In genomic region chr3:134239321-134239970, GRCm38 (mm10) we compare ENCODE assay signal across 8 mouse cellular contexts. TPM values are rescaled to one million over a fixed set of nuclear protein-coding genes. Genes with fewer than 3 reads are reported as not detected.
DNase-seq lines count a peak whose midpoint lies in the region; ATAC-seq and TF ChIP-seq lines count a peak whose summit lies in the region.

No protein-coding gene starts in this region.

- peak; percentile 35; the same call in 1 of the 2 replicates for ATAC-seq in lung, postnatal 0 days

- H3K27me3 ChIP-seq in hindbrain, embryonic 10.5 days (ENCODE audit: insufficient read depth, poor library complexity, severe bottlenecking): no peaks in the 10 kb centered on the region
- no peaks in the 10 kb centered on the region; the same call in 1 of the 2 replicates for H3K27me3 ChIP-seq in lung, postnatal 0 days (replicated peaks; ENCODE audit: insufficient read depth, low read length)

- WGBS in hindbrain, embryonic 10.5 days: under 1% methylated on average over 48 of the region's 51 CpGs
- under 1% methylated on average over 38 of the region's 51 CpGs for WGBS in lung, postnatal 0 days

- no peaks in the 10 kb centered on the region for H3K9me3 ChIP-seq in hindbrain, embryonic 10.5 days
- H3K9me3 ChIP-seq in lung, postnatal 0 days (ENCODE audit: low read length): no peaks in the 10 kb centered on the region

- peak overlapping the region; percentile 81 for H3K4me3 ChIP-seq in hindbrain, embryonic 10.5 days
- H3K4me3 ChIP-seq in lung, postnatal 0 days (ENCODE audit: low read depth, low read length): peak overlapping the region; percentile 62

- H3K4me1 ChIP-seq in hindbrain, embryonic 10.5 days (replicated peaks): peaks cover 73% of the 10 kb centered on the region
- peaks cover 4% of the 10 kb centered on the region; the same call in 1 of the 2 replicates for H3K4me1 ChIP-seq in lung, postnatal 0 days (ENCODE audit: insufficient read depth, low read depth, low read length)

- DNase-seq in Muller cell, postnatal 12 days (ENCODE audit: inconsistent ontology term): peak; percentile 67
- peak; percentile 68 to 82 for DNase-seq in cerebellum, adult 18-20 months
- peak; percentile 41 for DNase-seq in forelimb bud, embryonic 11.5 days (ENCODE audit: low read depth, low spot score)
- DNase-seq in hindbrain, embryonic 10.5 days (ENCODE audit: low spot score): peak; percentile 69
- DNase-seq in layer of hippocampus, postnatal 25 days (ENCODE audit: extremely low spot score in 1 of 2, low spot score in 1 of 2): peak; percentile 51 to 62
- peak; percentile 36 for DNase-seq in lung, postnatal 0 days (ENCODE audit: low spot score)
- DNase-seq in right cerebral cortex, adult 18-20 months: peak; percentile 75
- DNase-seq in MN1 (ENCODE audit: low spot score): no peak

- no peak overlapping the region; the same call in 1 of the 2 replicates for H3K9ac ChIP-seq in lung, postnatal 0 days (replicated peaks; ENCODE audit: low read depth)

- TF ChIP-seq CTCF in lung, postnatal 0 days (IDR thresholded peaks at IDR 0.05): peak; percentile 28; the same call in 1 of the 2 replicates

- H3K4me2 ChIP-seq in lung, postnatal 0 days (replicated peaks; ENCODE audit: low read depth, low read length): peak overlapping the region; percentile 95

- H3K27ac ChIP-seq in hindbrain, embryonic 10.5 days: peak overlapping the region; percentile 99
- H3K27ac ChIP-seq in lung, postnatal 0 days (ENCODE audit: low read length): no peak overlapping the region

- no peak for TF ChIP-seq EP300 in lung, postnatal 0 days (IDR thresholded peaks at IDR 0.05)

- H3K36me3 ChIP-seq in hindbrain, embryonic 10.5 days: peaks cover 14% of the 10 kb centered on the region
- no peaks in the 10 kb centered on the region for H3K36me3 ChIP-seq in lung, postnatal 0 days (ENCODE audit: insufficient read depth, low read length)

RNA-seq across cellular contexts. Expression of gene Cxxc4, which starts 3.2 kb away (rescaled TPM):
- 12.6 and 20.5 TPM in 2 replicates for polyA plus RNA-seq in hindbrain, embryonic 10.5 days (2016; fragmentation: Nextera tagmentation; extraction: Ambion mirVana)
- 10 to 100 TPM; 12.6 to 13.1 TPM for total RNA-seq in layer of hippocampus, postnatal 25 days (2021)
- 0.81 and 0.93 TPM in 2 replicates for polyA plus RNA-seq in lung, postnatal 0 days (2015; fragmentation: Nextera tagmentation; extraction: Ambion mirVana)
